Mouse (Mus musculus) ES-Bruce4 (cell line): ENCODE data around the gene Tekt3.

Experiments used
- CTCF ChIP-seq: IDR thresholded peaks from one replicate; pipeline ENCODE4 v1.8.1; 2011; ENCODE audit warnings: low read depth, low read length
- POLR2A ChIP-seq: IDR thresholded peaks from one replicate; pipeline ENCODE4 v1.8.1; 2011; ENCODE audit warnings: low read length; ENCODE audit not compliant: insufficient read depth

DNA sequence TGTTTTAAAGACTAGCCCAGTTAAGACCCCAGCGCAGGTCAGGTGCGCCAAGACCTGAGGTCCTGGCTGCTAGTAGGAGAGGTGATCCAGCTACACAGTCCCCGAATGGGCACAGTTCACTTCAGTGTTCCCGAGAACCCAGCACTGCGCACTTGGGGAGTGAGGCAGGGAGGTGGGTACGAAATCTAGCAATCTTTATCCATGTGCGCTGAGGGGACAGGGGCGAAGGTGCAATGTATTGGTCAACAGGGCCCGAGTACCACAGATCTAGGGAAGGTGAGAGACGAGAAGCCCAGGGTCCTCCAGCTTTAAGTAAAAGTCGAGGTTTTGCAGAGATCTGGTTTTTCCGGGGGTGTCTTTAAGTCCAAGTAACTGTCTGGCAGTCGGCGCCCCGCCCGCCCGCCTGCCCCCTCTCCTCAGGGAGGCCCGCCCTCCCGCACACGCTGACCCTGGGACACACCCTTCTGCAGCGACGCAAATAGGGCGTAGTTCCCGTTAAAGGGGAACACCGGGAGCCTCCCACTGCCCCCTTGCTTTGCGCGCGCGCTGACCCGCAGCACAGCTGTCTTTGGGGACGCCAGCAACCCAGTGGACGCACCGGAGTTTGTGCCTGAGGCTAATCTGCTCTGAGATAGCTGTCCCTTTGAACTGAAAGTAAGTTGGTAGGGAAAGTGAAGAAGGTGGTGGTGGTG, 69.7 kb downstream of the Tekt3 start:
- TF ChIP-seq POLR2A (no peak), CTCF (no peak)
